Mouse (Mus musculus) left cerebral cortex, adult 9 months (tissue): ENCODE data around the gene Tcf3.

Source experiments
- DNase-seq, 2 experiments: peaks; one replicate each; pipeline ENCODE4 v3.0.0; 2022; ENCODE audit warnings: low spot score in 2 of 2

Gene Tcf3

DNA sequence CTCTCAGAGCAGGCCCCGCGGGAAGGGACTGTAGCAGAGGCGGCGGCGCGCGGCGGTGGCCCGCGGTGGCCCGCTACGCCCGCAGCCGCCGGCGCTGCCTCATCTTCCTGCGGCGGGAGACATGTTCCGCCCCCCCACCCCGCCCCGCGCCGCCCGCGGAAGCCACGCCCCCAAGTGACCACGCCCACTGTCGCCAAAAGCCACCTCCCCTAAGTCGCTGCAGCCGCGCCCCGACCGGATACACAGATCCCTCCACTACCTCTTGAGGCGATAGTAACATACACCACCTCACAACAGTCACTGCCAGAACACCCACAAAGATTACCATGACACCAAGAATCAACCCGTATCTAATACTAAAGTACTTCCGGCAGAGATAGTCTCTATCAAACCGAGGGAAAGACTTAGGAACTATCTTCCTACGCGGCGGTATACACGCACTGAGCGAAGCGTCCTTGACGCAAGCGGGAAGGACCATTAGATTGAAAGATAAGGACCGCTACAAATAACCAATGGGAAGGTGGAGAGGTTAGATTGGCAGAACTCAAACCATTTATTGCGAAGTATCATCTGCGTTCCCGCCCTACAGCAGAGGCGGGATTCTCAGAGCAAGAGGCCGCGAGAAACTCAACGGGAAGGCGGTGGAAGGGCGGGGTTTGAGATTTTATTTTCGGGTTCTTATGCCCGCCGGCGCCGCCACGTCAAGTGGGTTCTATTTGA, at the start of gene Tcf3:
Gene Tcf3, minus strand, starts transcription at position 135 of the 720 bp plus-strand sequence.
- peak; percentile 97 to 98 for DNase-seq

- DNase-seq: no peak
Measured at GRCm38 (mm10) chr10:80481002-80481401, 47.6 kb upstream of the Tcf3 start.

DNA sequence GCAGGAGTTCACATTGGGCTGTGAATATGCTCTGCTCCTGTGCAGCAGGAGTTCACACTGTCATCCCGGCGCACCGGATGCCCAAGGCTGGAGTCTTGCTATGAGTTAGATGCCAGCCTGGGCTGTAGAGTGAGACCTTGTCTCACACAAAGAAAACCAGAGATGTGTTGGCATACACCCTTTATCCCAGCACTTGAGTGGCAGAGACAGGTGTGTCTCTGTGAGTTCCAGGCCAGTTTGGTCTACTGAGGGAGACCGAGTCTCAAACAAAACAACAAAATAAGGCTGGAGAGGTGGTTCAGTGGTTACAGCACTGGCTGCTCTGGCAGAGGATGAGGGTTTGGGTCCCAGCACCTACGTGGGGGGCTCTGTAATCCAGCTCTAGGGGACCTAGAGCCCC, 45.1 kb upstream of the Tcf3 start:
- DNase-seq: no peak

DNA sequence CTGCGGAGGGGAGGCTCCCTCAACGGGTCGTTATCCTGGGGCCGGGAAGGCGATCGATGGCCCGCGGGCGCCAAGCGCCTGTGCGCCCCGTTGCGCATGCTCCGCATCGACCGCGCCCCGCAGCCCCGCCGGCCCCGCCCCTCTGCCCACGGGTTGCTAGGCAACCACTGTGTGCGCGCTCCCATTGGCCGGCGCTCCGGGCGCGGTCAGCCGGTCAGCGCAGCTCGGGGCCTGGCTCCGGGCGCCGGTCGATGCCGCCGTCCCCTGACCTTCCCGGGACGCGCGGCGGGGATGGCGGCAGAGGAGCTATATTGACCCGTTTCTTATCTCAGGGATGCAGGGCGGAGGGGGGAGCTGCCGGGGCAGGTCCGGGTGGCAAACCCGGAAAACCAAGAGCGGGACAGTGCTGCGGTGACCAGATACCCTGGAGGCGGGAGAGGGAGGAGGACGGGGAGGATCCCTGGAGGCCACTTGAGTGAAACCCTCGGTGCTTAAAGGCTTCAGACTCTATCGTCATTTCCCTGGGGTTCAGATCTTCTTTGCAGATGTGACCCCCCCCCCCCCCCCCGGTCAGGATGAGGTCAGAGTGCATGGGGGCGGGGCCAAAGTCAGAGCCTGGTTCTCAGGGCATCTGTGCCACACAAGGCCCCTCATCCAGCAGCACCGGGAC, 42.0 kb upstream of the Tcf3 start:
- DNase-seq: peak; percentile 26 to 87

- DNase-seq: no peak
Measured at GRCm38 (mm10) chr10:80465066-80465465, 31.6 kb upstream of the Tcf3 start.

DNA sequence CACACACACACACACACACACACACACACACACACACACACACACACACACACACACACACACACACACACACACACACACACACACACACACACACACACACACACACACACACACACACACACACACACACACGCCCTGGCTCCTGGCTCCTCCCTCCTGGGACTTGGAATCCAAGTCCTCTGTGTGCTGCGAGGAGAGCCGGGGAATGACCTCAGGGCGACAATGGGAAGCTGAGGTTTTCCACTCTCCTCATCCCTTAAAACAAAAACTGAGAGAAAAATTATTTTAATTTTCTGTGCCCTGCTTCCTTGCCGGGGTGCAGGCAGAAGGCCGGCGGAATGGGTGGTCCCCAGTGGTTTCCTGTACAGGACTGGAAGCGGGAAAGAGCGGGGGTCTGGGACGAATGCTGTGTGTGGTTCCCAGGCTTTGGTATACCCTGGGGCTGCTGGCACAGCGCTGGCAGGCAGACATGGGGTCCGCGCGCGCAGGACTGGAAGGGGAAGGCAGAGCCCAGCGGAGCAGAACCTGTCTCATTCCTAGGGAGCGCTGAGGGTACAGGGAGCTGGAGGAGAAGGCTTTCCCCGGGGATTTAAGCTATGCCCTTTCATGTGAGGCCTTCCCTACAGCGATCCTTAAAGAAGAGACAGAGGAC, 31.1 kb upstream of the Tcf3 start:
- no peak for DNase-seq

DNA sequence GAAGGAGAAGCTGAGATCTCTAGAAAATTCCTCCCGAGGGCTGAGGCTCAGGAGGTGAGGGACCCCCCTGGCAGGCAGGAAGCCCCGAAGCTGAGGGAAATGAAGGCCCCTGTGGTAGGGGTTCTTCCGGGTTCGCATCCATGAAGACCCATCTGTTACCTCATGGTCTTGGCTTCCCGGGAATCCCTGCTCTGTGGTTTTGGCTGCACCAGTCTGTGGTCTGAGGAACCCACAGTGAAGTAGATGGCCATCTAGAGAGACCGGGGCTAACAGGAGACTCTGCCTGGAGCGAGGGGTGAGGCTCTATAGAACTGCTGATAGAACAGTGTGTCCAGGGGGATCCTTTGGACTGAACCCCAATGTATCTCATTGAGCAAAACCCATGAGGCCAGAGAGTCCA, 27.9 kb upstream of the Tcf3 start:
- no peak for DNase-seq

DNA sequence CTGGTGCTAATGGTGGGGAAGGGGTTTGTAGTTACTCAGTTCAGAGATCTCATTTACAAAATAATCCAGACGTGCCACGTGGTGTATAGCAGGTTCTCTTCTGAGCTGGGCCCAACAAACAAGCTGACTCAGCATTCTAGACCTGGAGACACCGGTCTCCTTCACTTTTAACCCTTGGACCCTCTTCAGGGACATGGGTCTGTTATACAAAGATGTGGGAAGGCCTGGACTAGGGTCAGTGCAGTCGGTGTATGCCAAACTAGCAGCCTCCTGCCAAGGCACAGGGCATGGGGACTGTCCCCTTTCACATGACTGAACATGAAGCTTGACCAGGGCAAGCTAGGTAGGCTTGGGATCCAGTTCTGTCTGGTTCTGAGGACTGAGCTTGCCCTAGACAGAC, 26.9 kb upstream of the Tcf3 start:
- no peak for DNase-seq

GRCm38 (mm10) chr10:80459671-80460070, 26.2 kb upstream of the Tcf3 start:
- no peak for DNase-seq

- no peak for DNase-seq
Measured at GRCm38 (mm10) chr10:80459236-80459635, 25.8 kb upstream of the Tcf3 start.

DNA sequence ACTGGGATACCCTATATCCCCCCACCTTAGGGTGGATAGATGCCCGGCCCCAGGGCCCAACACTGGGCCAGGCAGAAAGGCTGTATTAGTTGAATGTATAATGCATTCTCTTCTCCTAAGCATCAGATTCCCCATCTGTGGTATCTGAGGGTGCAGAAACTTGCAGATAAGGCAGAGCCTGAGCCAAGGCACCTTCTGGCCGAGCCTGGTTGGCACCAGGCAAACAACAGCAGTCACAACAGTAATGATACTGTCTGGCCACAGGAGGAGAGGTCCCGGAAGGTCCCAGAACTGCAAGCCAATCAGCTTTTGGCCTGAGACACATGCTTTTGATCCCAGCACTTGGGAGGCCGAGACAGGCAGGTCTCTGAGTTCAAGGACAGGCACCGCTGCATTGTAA, 22.2 kb upstream of the Tcf3 start:
- no peak for DNase-seq

DNA sequence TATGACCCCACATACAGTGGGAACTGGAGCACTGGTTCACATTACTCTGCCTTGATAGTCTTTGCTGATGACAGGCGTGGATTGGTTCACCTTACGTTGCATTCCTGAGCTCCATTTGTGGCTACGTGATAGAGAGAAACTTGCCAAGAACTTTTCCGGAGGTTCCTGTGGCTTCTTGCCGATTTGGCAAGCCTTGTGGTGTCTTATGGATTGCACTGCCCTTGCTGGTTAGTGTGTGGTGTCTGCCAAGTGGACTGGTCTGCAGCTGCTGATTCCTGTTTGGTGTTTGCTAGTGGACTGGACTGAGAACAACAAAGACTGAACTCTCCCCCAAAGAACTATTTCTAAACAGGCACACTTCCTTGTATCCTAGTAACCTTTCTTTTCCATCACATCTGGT, 21.3 kb upstream of the Tcf3 start:
- no peak for DNase-seq

DNA sequence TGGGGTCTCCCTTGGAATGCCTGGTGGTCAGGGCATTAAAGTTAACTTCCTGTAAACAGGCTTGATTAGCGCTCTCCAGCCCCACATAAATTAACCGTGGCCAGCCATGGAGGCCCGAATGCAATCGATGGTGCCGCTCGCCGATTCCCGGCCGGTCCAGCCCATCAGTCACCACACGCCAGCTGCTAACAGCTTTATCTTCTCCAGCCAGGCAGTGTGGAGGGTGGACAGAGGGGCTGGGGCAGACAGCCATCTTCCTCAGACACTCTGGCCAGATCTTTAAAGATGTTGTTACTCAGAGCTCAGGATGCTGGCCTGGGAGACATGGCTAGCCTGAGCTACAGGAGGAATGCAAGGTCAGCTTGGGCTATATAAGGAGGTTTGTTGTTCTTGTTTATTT, 20.2 kb upstream of the Tcf3 start:
- DNase-seq: no peak

DNA sequence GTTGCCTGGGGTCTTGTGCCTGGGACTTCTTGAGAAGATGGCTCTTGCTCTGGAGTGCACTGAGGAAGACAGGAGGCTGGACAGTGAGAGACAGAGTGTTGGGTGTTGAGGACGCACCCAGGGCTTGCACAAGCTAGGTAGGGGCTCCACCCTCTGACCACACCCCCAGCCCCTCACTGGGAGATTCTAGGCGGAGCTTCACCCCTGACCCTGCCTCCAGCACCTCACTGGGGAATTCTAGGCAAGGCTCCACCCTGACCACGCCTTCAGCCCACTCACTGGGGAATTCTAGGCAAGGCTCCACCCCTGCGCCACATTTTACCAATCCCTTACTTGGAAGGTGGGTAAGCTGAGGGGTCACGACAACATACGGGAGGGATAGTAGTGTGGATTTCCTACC, 17.2 kb upstream of the Tcf3 start:
- no peak for DNase-seq

GRCm38 (mm10) chr10:80445898-80446601, 12.6 kb upstream of the Tcf3 start:
- DNase-seq: peak in 1 of 2 experiments; percentile 79

GRCm38 (mm10) chr10:80445052-80445451, 11.6 kb upstream of the Tcf3 start:
- DNase-seq: no peak

GRCm38 (mm10) chr10:80444339-80445045, 11.0 kb upstream of the Tcf3 start:
- no peak for DNase-seq

DNA sequence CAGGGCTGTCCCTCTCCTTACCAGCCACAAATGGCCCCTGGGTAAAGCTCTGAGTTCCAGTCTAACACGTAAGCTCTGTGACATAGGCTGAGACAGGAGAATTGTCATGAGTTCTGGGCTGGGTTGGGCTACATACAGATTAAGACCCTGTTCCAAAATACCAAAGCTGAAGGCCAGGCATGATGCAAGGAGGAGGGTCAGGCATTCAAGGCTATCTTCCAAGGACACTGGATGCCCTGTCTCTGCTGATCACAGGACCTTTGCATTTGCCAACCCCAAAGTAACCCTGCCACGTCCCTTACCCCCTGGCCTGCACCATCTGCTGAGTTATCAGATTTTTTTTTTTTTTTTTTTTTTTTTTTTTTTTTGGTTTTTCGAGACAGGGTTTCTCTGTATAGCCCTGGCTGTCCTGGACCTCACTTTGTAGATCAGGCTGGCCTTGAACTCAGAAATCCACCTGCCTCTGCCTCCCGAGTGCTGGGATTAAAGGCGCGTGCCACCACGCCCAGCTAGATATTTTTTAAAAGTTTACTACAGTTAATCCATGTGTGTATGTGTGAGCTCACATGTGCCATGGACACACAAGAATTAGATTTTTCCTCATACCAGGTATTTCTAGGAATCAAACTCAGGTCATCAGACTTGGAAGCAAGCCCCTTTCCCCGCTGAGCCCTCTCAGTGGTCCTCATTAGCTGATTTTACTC, 10.3 kb upstream of the Tcf3 start:
- no peak for DNase-seq

GRCm38 (mm10) chr10:80442989-80443388, 9.5 kb upstream of the Tcf3 start:
- DNase-seq: no peak

GRCm38 (mm10) chr10:80441598-80441997, 8.2 kb upstream of the Tcf3 start:
- DNase-seq: no peak

DNA sequence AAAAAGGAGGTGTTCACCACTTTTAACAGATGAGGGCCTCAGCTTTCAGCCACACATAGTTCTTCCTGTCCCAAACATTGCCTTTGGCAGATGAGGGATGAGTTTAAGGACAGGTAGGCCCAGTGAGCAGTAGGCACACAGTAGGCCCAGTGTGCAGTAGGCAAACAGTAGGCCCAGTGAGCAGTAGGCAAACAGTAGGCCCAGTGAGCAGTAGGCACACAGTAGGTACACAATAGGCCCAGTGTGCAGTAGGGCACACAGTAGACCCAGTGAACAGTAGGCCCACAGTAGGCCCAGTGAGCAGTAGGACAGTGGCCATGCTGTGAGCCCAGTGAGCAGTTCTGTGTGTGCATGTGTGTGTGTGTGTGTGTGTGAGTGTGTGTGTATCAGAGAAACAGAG, 6.6 kb upstream of the Tcf3 start:
- no peak for DNase-seq
